Mouse (Mus musculus) T-cell, adult 2 months (primary cell): ENCODE data around the gene Rnf26.
A peak's percentile ranks its signal among the peaks of the same experiment; 100 is the strongest.

ENCODE experiments used
- DNase-seq: peaks from one replicate; pipeline ENCODE4 v3.0.0; 2022; ENCODE audit warnings: low spot score

The Rnf26 gene

GRCm38 (mm10) chr9:44088877-44089608 is 24.3 kb downstream of the Rnf26 start:
- no peak for DNase-seq

- no peak for DNase-seq
These were observed 25.4 kb downstream of the Rnf26 start for GRCm38 (mm10) chr9:44087761-44088455.

- no peak for DNase-seq
These were observed 26.4 kb downstream of the Rnf26 start for GRCm38 (mm10) chr9:44086960-44087359.

GRCm38 (mm10) chr9:44085741-44086665 is 27.3 kb downstream of the Rnf26 start:
- DNase-seq = no peak

GRCm38 (mm10) chr9:44085276-44085675 is 28.0 kb downstream of the Rnf26 start:
- DNase-seq = no peak

GRCm38 (mm10) chr9:44084659-44085229 is 28.6 kb downstream of the Rnf26 start:
- DNase-seq = peak; percentile 32

- DNase-seq = peak; percentile 16
These were observed 29.1 kb downstream of the Rnf26 start for GRCm38 (mm10) chr9:44084236-44084635.

GRCm38 (mm10) chr9:44083392-44084121 is 29.8 kb downstream of the Rnf26 start:
- no peak for DNase-seq

GRCm38 (mm10) chr9:44082266-44082665 is 31.1 kb downstream of the Rnf26 start:
- no peak for DNase-seq

GRCm38 (mm10) chr9:44081581-44081980 is 31.7 kb downstream of the Rnf26 start:
- DNase-seq = no peak

GRCm38 (mm10) chr9:44080953-44081352 is 32.4 kb downstream of the Rnf26 start:
- no peak for DNase-seq

- no peak for DNase-seq
These were observed 33.1 kb downstream of the Rnf26 start for GRCm38 (mm10) chr9:44079997-44080780.

GRCm38 (mm10) chr9:44078955-44079756 is 34.2 kb downstream of the Rnf26 start:
- DNase-seq = no peak

- DNase-seq = no peak
These were observed 35.0 kb downstream of the Rnf26 start for GRCm38 (mm10) chr9:44078136-44078797.

GRCm38 (mm10) chr9:44077266-44077910 is 35.9 kb downstream of the Rnf26 start:
- no peak for DNase-seq

- DNase-seq = peak; percentile 50
These were observed 36.6 kb downstream of the Rnf26 start for GRCm38 (mm10) chr9:44076764-44077120.

GRCm38 (mm10) chr9:44075996-44076763 is 37.1 kb downstream of the Rnf26 start:
- no peak for DNase-seq
